Mouse (Mus musculus) erythroblast, embryonic 14.5 days (primary cell): Measurements from ENCODE around the gene Gp6.

Source experiments
- GATA1 ChIP-seq: IDR thresholded peaks from 2 replicates; pipeline ENCODE4 v1.6.1; 2012; ENCODE audit warnings: low read length, inconsistent platforms, mixed read lengths
- TAL1 ChIP-seq: IDR thresholded peaks from 3 replicates; pipeline ENCODE4 v1.6.1; 2012; ENCODE audit warnings: low read length, inconsistent platforms, mixed read lengths

DNA sequence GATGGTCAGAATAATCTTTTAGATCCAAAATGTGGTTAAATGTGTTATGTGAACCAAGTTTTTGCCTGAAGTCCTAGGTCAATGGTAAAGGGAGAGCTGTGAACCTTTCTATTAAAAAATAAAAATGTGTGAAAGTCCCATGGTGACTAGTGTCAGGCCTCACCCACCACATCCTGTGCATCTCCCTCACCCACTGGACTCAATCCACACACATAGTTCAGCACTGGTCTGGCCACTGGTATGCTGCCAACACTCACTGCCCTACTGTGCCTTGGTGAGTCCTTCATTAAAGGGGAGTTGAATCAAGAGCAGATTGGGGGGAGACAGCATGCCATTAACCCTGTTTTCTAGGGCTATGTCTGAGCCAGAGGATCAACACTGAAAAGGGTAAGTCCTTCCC, 60.0 kb downstream of the Gp6 start, which contains the start of gene Ncr1:
- TF ChIP-seq GATA1 (no peak), TAL1 (no peak)
